Mouse (Mus musculus): ENCODE results near the gene Stxbp1.

DNA sequence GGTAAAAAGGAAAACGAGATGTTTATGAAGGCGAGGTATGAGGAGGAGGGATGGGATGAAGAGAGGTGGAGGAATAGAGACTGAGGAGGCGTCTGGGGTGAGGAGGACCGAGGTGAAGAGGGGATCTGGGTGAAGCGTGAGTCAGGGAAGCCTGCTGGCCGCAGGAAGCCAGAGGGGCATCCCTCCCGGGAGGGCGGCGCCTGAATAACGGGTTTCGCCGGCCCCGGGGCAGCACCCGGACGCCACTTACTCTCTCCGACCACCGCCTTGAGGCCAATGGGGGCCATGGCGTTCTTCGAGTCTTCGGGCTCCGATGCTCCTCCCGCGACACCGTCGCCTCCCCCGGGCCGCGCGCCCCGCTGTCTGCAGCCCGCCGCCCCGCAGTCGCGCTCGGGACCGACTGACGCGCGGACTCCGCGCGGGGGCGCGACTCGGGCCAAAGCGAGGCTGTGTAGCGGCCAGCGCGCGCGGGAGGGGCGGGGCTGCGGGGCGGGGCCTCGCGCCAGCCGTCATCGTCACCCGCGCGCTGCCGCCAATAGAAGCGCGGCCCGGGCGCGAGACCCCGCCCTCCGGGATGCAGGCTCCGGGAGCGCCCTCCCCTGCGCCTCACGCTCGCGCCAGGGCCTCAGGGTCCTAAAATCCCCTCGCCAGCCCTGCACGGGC is at the start of gene Stxbp1:
- TF ChIP-seq CTCF (IDR thresholded peaks at IDR 0.05; ENCODE audit: extremely low read depth, insufficient read length, insufficient replicate concordance, low read depth, low read length) (no peak), POLR2A (IDR thresholded peaks at IDR 0.05; ENCODE audit: low read depth, low read length) (no peak; the same call in 1 of the 2 replicates)
